Mouse (Mus musculus) urinary bladder, postnatal 25 days (tissue): ENCODE results near the gene Wdr26.

Source experiments
- DNase-seq: peaks from one replicate; pipeline ENCODE4 v3.0.0; 2022; ENCODE audit warnings: low spot score

The Wdr26 gene

DNA sequence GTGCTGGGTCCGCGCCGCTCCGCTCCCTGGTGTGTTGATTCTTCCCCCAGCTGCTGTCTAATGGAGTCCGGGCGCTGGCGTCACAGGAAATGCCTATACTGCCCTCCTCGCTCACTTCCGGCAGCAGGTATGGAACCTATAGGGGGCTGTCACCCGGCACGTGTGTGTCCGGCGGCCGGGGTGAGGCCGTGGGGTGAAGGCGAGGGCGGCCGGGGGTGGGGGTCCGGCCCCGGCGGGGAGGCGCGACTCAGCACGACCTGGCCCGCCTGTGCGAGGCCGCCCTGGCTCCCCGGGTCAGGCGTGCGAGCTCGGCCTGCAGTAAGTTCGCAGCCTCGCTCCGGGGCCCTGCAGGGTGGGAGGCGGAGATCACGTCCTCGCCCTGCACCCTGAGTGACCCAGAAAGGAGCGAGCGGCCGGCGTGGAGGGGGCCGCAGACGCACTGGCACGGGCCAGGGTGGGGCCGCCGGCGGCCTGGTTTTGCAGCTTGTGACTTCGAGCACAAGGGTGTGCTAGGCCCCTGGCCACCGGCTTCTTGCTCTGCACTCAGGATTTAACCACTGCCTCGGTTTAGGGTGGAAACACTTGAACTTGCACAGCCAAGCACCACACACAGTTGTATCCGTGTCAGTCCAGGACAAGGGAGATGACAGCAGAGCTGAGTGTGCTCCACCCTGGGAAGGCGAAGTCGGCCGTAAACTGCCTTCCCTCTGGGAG lies at the start of gene Wdr26:
TSS of gene Wdr26 (minus strand) at position 82 of the 714 bp plus-strand sequence.
- peak; percentile 69 for DNase-seq

DNA sequence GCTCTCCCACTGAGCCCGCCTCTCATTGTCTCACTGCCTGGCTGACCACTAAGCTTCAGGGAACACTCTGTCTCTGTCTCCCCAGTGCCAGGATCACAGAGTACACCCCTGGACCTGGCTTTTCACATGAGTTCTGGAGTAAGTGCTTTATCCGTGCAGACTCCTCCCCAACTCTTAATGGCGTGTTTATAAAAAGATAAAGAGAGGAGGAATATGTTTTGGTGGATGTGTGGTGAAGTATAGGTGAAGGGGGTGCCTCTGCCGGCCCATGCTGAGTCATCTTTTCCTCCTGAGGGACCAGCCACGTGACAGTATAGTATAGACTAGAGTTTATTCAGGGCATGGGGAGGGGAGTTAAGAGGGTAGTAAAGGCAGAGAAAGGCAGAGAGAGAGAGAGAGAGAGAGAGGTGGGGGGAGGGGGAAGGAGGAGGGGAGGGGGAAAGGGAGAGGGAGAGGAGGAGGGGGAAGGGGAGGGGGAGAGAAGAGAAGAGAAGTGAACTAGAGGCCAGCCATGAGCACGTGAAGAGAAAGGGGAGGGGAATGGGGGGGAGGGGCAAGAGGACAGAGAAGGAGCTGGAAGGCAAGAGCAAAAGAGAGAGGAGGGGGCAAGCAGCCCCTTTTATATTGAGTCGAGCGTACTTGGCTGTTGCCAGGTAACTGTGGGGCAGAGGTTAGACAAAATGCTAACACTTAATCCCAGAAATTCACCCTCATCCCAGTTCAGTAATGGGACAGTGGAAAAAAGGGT lies 49.3 kb upstream of the Wdr26 start:
- no peak for DNase-seq

DNA sequence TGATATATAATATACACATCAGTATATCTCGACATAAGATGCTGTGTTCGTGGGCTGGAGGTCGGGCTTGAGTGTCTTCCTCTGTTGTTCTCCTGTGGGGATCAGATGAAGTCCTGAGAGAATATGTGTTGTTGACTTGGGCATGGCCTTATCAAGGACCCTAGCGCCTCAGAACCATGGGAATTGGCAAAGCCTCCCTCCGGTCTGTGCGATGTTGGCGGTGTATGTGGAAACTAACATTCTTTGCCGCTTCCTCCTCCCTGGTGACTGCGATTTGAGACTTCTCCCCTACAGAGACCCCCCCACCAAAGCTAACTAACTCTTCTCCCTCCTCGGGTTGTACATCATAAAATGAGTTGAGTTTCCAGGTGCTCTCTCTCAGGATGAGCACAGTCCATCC lies 48.6 kb upstream of the Wdr26 start:
- DNase-seq, result no peak

DNA sequence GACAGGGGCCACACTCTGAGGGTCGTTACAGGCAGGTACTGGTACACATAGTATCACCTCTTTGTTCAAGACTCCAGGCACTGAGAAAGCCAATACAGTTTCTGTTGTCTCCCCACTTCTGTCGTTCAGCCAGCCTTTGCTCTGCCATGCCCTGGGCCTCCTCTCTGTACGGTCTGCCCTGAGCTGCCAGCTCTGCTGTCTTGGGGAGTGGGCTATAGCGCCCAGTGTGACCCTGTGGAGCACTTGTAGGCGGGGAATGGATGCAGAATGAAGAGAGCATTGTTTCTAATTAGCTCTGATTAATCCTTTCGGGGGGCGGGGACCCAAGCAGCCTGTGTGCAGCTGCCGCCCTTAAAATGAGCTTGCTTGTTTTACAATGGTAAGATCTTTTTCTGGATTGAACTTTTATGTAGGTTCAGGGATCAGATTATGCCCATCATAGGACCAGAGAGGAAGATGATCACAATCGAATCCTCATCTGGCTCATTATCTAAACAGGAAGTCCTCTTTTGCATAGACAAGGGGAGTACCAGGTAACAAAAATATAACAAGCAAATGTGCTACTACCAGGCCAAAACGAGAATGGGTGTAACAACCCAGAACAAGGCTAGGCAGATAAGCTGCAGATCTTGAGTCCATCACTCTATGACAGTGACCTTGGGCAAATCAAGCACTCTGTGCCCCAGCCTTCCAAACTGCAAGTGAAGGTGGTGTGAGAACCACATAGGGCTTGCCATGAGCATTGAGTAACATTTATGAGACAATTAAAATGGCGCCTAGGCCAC lies 48.0 kb upstream of the Wdr26 start:
- no peak for DNase-seq

DNA sequence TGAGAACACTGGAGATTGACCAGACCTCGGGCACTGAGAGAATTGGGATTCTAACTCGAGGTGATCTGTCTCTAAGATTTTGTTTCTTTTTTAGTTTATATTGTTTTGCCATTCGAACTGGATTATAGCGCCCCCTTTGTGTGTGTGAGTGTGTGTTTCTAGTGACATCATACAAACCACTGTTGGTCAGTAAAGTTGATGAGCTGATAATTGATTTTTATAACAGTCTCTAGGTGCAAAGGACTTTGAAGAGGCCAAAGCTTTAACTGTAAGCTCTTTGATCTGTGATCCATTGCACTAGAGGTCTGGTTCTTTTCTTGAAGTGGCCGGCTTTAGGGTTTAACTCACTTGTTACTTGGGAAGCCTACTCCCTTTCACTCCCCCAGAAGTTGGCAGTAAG lies 47.3 kb upstream of the Wdr26 start:
- DNase-seq, result no peak

DNA sequence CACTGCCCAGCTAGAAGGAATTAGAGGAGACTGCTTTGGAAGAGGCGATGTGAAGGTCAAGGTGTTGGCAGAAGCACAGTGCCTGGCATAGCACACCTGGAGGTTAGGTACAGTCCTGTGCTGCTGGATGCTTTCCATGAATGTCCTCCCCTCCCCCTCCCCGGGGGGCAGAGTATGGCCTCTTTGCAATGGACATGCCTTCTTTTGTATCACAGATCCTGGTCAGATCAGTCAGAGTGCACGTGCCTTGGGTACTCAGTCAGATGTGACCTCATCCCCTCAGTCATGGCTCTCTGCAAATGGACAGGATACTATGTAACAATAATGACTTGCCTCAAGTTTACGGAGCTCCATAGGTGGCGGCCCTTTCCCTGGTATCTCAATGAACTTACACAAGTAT lies 46.8 kb upstream of the Wdr26 start:
- DNase-seq, result no peak

DNA sequence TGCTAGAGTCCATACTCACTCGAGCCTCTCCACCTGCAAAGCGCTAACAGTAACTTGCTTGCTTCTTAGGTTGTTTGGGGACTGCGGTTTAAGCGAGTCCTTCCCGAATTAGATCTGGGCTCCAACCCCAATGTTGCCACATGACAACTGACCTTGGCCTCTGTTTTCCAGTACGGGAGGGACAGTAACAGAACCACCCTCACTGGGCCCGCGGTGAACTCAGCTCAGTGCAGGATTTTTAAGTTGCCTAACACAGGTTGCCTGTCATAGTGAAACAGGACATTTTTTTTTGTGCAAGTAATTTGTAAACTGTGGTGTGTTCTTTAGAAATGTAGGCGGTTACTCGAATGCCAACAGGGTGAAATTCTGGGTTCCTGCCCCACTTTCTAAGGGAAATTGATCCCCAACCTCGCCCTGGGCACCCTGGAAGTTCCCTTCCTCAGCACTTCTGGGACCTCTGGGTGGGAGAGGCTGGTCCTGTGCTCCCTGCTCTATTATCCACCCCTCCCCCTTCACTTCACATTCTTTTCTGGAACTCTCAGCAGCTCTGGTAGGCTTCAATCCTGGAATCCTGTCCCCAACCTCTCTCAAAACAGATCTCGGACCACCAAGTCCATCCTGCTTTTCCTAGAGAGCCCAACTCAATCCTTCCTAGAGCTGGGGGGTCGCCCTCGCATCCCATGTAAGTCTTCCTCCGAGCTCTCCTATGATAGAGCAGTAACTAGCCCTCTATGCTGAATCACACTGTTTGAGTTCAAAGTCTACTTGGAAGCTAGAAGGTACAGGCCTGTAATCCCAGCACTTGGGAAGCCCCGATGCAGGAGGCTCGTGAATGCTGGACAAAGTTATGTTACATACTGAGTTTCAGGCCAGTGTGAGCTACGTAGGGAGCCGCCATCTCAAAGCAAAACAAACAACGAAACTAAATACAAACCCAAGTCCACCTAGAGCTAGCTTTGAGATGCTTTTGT lies 46.1 kb upstream of the Wdr26 start:
- no peak for DNase-seq

DNA sequence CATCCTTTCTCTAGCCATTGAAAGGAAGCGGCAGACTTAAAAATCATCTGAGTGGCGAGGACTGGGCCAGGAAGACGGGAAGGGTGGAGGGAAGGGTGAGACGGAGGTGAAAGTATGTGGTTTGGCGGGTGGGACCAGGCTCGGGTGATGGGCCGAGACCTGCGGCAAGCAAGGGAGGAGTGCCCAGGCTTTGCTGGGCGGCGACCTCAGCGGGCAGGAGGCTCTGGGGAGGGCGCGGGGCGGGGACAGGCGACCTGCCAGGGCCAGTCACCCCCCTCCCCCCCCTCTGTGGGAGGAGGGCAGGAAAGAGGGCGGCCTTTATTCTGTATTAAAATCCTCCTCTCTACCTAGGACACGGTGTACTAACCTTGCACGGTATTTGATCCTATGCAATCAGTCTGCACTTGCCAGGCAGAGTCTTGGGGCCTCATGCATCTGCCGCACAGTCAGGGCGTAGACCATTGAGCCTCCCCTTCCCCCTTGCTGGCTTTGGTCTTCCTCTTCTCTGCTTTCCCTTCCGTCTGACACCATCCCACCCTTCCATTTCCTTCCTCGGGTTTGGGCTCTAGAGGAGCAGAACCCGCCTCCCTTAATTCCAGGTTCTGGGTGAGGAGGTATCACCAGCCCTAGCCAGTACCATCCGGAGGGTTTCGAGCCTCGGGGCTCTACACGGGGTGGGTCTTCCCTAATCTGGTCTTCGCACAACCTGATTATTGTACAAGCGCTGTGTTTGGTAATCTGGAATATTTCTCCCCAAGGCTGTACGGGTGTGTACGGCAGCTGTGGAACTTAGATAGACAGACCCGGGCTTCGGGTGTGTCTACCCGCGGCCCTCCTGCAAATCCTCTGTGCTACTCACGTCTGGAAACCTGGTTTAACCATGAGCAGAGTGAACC lies 45.1 kb upstream of the Wdr26 start:
- DNase-seq, result peak; percentile 73

DNA sequence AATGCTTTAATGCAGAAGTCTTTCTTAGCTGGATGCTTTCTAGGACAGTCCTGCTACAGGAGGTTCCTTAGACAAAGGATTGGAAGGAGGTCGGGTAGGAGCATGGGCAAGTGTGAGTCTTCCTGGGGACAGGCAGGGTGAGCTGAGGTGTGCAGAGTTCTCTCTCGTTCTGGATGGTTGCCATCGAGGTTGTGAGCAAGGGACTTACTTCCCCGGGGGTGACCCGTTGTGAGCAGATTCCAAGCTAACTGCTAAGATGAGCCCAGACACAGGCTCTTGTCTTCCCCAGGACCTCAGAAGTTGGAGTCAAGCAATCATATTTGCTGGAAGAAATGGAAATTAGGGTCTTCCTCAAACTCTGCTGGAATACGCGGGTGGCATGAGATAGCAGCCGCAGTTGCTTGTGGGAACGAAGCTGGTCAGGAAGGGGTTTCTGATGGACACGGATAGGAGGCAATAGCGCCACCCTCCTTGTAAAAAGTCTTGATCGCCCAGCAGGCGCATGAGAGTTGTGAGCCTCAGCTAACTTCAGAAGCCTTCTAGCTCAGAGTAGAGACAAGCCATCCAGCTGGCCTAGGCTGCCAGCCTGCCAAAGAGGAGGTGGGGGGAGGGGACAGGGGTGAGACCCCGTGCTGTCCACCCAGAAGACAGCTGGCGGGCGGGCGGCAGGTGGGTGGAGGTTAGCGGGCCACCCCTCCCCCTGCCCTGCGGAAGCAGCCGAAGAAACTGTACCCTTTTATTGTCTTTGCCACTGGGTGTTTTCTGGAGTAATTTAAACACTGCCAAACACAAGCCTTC lies 44.3 kb upstream of the Wdr26 start:
- peak; percentile 43 for DNase-seq

DNA sequence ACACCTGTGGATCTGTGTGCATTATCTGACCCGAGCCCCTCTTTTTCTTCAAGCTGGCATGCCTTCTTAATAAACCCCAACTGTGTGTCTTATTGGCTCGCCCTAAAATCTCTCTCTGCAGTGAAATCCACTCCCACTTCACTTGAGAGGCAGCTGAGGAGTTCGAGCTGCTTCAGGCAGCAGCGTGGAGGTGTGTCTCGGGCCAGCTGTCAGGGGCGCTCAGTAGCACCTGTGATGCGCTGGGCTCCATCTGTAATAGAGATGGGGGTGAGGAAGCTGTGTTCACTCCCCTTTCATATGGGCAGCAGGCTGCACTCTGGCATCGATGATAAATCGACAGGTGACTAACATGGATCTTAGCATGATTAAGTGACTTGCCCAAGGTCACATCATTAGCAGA lies 43.6 kb upstream of the Wdr26 start:
- DNase-seq, result no peak

DNA sequence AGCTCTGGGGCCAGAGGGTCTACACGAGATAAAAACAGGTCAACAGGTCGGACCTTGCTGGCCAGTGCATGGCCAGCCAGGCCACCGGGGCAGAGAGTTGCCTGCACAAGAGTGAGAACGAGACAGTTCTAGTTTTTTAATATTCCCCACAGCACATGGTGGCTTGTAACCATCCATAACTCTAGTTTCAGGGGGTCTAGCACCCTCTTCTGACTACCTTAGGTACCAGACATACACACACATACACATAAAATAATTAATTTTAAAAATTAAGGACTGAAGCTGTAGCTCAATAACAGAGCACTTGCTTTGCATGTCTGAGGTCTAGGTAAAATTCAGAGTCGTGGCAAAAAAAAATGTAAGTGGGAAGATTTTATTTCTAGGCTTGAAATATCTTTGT lies 39.8 kb upstream of the Wdr26 start:
- no peak for DNase-seq

DNA sequence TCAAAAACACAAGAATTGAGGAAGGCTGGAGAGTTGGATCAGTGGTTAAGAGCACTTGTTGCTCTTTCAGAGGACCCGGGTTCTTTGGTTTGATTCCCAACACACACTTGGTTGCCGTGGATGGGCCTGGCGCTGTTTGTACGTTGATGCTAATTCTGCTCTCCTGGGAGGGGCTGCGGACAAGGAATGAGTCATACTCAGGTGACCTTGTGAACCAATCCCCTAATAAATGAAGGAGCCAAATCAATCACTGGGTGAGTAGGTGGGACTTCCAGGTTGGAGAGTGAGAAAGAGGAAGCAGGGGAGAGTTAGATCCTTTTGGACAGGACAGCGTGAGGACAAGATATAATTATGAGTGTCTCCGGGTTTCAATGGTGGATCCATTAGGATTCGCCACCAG lies 39.2 kb upstream of the Wdr26 start:
- DNase-seq, result no peak

DNA sequence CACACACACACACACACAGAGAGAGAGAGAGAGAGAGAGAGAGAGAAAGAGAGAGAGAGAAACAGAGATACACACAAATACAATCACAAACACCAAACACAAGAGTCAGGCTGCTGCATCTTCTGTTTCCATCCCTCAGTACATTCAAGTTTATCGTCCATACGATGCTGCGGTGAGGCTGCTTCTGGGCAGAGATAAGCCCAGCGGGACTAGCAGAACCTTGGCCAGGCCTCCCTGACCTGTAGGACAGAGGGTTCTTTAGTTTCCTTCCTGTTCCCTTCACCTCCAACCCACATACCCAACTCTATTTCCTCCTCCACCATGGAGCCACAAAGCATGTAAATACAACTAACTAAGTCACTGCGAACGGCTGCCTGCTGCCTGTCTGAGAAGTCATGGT lies 37.7 kb upstream of the Wdr26 start:
- no peak for DNase-seq

DNA sequence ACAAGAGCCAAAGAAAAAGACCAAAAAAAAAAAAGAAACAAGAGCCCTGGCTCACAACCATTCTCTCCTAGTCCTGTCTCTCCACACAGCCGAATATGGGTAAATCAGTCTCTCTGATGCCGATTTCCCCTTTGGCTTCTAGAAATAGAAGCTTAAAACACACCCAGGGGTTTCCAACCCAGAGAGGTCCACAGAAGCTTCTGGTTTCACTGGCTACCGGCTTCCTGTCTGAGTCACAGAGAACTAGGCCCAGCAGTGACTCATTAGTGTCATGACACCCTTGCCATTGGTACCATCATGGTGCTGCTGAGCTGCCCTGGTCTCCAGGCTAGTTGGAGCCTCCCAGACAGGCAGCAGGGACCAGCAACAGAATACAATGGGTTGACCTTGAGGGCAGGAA lies 35.4 kb upstream of the Wdr26 start:
- DNase-seq, result no peak

DNA sequence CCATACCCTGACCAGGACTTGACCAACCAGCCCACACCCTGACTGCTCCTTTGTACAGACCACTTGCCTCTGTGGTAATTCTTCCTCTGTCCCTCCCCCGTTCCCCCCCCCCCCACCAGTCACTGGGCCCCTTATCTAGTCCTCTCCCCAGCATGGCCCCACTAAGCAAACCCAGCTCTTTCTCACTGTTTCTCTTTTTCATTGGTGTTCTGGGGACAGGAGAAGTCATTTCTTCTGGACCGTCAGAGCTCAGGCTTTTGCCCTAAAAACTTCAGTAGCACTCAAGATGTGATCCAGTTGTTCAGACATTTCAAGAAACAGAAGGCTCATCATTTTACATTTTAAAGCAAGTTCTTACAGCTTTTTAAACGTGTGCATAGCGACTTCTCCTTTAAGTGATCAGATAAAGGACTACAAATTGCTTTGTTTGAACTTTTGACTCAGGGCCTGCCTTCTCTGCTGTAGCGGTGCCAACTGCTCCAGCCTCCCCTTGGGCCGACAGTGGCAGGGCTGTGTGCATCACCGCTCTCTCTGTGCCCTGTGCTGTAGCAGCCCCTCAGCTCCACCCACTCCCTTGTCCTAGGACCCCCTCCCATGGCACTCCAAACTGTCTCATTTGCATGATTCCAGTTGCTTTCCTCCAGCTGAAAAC lies 34.8 kb upstream of the Wdr26 start:
- no peak for DNase-seq

DNA sequence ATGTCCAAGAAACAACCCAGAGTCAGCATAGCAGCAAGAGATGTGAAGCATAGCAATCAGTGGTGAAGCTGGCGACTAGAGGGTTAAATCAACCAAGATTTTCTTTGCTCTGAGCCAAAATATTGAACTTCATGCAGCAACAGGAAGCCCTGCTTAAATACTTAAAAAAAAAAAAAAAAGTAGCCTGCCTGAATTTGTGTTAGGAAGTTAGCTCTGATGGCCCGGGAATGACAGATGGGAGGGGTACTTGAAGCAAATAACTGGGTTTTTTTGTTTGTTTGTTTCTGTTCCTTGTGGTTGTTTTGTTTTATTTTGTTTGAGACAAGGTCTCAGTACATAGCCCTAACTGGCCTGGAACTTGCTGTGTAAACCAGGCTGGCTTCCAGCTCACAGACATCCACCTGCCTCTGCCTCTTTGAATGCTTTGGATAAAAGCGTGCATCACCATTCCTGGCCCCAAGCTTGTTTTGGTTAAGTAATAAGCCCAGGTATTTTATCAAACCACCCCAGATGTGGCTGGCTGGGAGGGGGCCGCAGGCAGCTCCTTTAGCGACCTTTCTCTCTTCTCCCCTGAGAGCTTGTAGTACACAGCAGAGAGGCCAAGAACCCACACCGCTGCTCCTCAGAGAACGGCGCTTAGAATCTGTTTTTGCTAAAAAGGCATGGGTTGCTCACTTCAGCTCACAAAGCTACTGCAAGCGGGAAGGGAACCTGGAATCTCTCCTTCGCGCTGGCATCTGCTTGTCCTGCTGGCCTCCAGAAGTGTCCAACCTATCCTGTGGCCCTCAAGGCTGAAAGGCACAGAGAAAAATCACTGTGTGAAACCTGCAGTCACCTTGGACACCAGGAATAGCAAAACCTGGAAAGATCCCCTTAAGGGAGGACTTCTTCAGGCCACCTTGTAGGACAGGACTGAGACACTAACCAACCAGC lies 34.0 kb upstream of the Wdr26 start:
- no peak for DNase-seq

DNA sequence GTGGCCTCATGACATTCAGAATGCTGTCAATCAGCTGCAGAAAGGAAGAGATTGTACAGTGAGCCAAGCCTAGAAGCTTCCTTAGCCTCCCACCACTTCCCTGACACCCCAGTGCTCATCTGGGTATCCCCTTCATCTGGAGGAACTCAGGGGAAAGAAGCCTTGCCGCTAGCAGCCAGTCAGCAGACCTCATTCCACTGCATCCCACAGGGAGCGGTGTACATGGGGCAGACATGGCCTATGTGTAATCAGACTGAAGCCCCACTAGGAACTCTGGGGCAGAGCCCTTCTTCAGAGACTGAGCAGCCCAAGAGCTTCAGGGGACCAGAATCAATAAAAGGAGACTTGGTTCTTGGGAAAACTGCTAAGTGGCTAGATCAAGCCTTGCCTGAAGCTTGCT lies 33.3 kb upstream of the Wdr26 start:
- DNase-seq, result no peak

DNA sequence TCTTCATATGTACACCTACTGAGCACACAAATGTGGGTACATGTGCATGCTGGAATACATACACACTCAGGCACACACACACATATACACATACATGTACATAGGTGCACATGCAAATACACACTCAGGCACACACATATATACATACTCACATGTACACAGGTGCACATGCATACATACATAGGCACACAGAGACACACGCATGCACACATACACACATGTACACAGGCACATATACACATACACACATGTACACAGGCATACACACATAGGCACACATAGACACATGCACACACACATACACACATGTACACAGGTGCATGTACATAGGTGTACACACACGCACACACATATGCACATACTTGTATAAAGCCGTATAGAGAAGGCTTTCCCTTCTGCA lies 29.4 kb upstream of the Wdr26 start:
- DNase-seq, result no peak
